Mouse (Mus musculus): Measurements from ENCODE around the gene Golga1. TPM values are rescaled to one million over a fixed set of nuclear protein-coding genes. Genes with fewer than 3 reads are reported as not detected.

Gene Golga1
- total RNA-seq, 2 experiments from 2014 or later = 9.1 to 13.7 TPM

DNA sequence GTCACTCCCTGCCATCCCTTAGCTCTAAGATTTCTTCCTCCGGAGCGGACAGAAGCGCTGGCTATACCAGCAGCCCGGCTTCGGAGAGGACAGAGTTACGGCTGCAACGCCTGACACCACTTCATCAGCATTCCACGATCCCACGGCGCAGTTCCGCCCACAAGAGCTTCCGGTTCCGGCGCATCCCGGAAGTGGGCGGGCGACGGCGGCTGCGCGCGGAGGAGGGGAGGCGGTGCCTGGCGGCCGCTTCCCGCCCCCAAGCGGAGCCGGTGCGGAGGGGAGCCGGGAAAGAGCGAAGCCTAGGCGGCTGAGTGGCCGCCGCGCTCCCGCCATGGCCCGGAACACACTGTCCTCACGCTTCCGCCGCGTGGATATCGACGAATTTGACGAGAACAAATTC lies 57.5 kb downstream of the Golga1 start:
- DNase-seq (ENCODE audit: low spot score) = peak; percentile 94

- no peak for DNase-seq (ENCODE audit: low spot score)
Observed at GRCm38 (mm10) chr2:39006149-39006730, 59.1 kb downstream of the Golga1 start.

GRCm38 (mm10) chr2:39005574-39006079 lies 59.7 kb downstream of the Golga1 start, which contains the start of gene Rpl35:
TSS of gene Rpl35 (minus strand) at chr2:39005624.
- no peak for DNase-seq (ENCODE audit: low spot score)

DNA sequence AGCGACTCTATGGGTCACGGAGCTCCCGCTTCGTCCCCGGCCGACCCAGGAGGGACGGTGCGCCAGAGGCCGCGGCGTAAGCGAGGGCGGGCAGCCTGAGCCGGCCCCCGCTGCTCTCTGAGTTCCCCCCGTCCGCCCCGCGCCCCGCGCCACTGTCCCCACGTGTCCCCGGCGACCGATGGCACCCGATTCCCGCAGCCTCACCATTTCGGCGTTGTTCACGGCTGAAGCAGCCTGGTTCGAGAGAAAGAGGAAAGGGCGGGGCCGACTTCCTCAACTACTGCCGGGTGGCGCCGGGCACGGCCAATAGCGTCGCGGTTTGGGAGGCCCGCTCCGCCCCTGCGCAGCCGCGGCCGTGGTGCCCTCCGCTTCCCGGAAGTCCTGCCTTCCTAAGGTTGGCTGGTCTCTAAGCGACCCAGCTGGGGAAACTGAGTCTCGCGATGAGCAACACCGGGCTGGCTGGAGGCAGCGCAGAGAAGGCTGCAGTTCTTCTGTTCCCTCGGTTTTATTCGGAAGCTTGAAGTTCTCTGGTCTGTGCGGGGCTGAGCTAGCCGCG lies 60.4 kb downstream of the Golga1 start, which contains the start of gene Arpc5l:
TSS of gene Arpc5l (plus strand) at position 469 of the 556 bp plus-strand sequence.
- DNase-seq (ENCODE audit: low spot score) = peak; percentile 92

DNA sequence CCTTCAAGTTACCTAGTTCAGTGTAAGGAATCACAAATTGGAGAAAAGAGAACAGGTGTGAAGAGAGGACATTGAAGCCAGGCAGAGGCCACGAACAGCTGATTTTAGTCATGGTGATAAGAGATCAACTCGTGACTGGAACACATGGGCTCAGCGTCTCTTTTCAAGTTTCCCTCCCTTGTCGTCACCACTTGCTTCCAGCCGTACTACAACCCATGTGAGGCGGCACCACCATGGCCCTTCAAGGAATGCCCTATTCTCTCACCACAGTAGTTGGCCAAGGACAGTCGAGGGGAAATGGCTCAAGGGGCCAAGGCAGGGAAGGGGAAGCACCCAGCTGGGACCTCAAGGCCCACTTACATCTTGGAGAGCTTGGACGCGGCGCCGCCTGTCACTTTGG lies 61.0 kb downstream of the Golga1 start:
- DNase-seq (ENCODE audit: low spot score) = no peak

DNA sequence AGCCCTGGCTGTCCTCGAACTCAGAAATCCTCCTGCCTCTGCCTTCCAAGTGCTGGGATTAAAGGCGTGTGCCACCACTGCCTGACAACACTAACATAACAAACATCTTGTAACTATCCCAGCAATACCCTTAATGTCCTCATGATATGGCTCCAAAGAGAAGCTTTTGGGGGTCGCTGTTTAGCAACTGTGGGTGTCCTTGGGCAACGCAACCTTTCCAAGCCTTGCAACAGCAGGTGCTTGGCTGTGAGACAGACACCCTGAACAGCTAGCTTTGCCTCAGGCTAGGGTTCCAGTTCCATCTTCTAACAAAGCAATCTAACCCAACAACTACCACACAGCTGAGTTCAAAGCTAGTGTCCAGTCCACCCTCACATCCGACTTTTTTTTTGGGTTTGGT lies 61.8 kb downstream of the Golga1 start:
- no peak for DNase-seq (ENCODE audit: low spot score)

- DNase-seq (ENCODE audit: low spot score) = no peak
Observed at GRCm38 (mm10) chr2:39003106-39003505, 62.2 kb downstream of the Golga1 start.

DNA sequence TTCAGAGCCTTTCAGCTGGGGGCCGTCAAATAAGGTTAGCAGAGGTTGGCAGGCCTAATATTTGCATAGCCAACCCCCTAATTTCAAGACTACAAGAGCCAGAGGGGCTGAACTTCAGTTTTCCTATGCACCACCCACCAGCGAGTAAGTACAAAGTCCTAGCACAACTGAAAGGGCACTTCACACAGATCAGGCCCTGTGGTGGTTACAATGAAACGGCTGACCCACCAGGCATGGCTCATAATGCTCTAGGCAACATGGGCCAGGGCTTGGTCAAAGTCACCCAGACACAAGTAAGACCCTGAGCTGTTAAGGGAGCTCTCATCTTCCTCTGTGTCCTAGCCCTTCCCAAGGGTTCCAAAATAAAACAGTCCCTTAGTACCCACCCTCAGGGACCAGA lies 63.5 kb downstream of the Golga1 start:
- DNase-seq (ENCODE audit: low spot score) = no peak

DNA sequence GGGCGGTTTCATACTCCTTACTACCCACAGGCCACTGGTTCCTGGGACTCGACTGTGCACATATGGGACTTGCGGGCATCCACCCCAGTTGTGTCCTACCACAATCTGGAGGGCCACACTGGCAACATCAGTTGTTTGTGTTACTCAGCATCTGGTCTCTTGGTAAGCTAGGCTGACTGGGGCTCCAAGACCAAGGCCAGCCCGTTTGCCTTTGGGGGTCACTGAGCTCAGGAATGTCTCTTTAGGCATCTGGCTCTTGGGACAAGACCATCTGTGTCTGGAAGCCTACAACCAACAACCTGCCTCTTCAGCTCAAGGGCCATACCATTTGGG lies 64.8 kb downstream of the Golga1 start:
- DNase-seq (ENCODE audit: low spot score) = no peak

DNA sequence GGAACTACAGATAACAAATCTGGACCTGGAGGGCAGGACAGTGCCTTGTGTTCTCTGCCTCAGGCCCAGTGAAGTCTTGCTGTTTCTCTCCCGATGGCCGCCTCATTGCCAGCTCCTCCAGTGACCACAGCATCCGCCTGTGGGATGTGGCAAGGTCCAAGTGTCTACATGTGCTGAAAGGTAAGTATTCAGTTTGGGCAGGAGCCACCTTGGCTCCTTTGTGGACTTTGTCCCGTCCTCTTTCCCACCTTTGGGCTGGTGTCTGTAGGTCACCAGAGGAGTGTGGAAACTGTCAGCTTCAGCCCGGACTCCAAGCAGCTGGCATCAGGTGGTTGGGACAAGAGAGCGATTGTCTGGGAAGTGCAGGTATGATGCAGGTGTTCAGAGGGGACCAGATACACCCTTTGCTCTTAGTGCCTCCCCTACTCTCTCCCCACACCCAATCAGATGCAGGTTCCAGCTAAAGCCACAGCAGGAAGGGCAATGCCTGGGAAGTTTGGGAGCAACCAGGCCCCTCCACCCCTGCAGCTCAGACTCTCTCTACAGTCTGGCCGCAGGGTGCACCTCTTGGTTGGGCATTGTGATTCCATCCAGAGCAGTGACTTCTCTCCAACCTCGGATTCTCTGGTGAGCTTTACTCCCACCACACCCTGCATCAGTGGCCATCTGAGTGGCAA lies 65.3 kb downstream of the Golga1 start:
- DNase-seq (ENCODE audit: low spot score) = no peak

GRCm38 (mm10) chr2:38999381-38999780 lies 66.0 kb downstream of the Golga1 start:
- DNase-seq (ENCODE audit: low spot score) = no peak

GRCm38 (mm10) chr2:38997386-38998374 lies 67.7 kb downstream of the Golga1 start, which contains the start of gene Wdr38:
TSS of gene Wdr38 (plus strand) at chr2:38997476.
- peak; percentile 91 for DNase-seq (ENCODE audit: low spot score)

DNA sequence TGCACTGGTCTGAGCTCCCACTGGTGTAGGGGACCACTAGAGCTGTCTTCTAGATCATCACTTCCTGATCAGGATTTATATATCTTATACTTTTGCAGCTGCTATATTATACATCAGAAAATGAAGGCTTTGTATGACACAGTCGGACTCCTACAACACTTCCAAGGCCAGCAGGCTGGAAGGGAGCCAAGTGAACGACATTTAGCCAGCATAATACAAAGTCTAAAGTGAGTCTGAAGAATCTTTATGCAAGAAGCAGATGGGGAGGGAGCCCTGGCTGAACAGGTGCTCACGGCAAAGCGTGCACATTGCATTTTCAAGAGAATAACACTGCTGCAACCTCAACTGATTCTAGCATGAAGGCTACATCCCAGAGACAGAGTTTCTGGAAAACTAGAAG lies 72.9 kb downstream of the Golga1 start:
- DNase-seq (ENCODE audit: low spot score) = no peak

DNA sequence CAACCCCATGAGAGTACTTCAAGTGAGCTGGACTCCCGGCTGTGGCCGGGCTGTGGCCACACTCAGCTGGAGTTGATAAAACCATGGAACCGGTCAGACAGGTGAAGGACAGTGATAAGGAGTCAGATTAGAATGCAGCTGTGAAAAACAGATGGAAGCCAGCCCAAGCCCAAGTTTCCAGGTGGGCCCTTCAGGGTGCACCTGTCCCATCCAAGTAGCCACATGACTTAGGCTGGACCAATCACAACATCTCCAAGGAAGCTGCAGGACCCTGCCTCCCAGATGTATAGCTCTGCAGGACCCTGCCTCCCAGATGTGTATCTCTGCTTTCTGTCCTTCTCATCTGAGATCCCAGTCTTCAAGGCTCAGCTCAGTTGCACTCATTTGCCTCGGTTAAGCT lies 73.3 kb downstream of the Golga1 start:
- DNase-seq (ENCODE audit: low spot score) = no peak

- DNase-seq (ENCODE audit: low spot score) = no peak
Observed at GRCm38 (mm10) chr2:38988929-38989328, 76.4 kb downstream of the Golga1 start.

DNA sequence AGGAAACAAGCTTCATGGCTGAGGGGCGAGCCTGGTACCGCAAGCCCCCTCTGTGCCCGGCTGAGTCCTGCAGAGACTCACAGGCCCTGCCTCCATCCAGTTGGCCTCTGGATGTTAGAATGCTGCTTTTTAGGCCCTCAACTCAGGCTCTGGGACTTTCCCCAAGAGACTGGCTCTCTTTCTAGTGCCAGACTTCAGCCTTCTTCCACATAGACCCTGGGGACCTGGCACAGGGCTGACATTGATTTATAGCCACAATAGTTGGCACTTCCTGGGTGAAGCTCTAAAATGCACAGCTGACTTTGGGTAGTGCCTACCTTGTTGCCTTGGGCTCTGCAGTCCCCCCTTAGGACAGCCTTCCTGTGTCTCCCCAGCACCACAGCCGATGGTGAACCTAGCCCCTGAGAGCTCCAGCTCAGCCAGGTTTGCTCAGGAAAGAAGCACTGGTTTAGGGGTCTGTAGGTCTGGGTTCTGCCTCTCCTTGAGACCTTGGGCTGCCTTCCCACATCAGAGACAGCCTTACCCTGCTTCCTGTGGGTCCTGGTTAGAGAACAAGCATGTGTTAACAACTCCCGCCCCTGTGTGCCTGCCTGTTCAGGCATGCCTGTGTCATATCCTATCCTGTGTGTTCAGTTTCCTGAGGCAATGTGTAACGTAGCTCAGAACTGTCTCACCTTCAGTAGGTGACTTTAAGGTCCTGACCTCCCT lies 77.4 kb downstream of the Golga1 start:
- DNase-seq (ENCODE audit: low spot score) = no peak

DNA sequence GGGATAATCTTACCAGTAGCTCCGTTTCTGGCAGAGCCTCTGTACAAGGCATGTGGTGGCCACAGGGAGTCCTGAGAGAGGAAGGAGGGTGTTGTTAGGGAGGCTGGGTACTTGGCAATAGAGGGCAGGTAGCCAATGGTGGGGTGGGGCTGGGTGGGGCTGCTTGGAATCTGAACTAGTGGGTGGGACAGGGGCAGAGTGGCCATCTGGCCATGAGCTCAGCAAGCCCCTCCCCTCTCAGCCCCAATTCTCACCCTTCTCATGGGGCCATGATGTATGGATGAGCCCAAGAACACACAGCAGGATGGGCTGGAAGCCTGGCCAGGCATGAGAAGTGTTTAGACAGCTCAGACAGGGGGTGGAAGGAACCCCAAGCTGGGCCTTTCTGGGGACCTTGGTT lies 78.0 kb downstream of the Golga1 start:
- DNase-seq (ENCODE audit: low spot score) = no peak

GRCm38 (mm10) chr2:38986580-38986979 lies 78.8 kb downstream of the Golga1 start:
- peak; percentile 71 for DNase-seq (ENCODE audit: low spot score)

- no peak for DNase-seq (ENCODE audit: low spot score)
Observed at GRCm38 (mm10) chr2:38983456-38983855, 81.9 kb downstream of the Golga1 start.

GRCm38 (mm10) chr2:38977837-38978236 lies 87.5 kb downstream of the Golga1 start:
- DNase-seq (ENCODE audit: low spot score) = no peak

All from gastrocnemius, adult 18-20 months (tissue).